Mouse (Mus musculus): ENCODE measurements around the gene Zfp791. TPM values are rescaled to one million over a fixed set of nuclear protein-coding genes. Genes with fewer than 3 reads are reported as not detected.
"Not testable (repeated sequence)": the region's sequence is repeated elsewhere in the genome, so short reads cannot be mapped to it uniquely, and the experiment has no call there.

The Zfp791 gene
- 2.7 and 2.8 TPM in 2 replicates for total RNA-seq (2014; rRNA removed)
- polyA plus RNA-seq (2012; rRNA removed), result 0.38 and 0.49 TPM in 2 replicates

DNA sequence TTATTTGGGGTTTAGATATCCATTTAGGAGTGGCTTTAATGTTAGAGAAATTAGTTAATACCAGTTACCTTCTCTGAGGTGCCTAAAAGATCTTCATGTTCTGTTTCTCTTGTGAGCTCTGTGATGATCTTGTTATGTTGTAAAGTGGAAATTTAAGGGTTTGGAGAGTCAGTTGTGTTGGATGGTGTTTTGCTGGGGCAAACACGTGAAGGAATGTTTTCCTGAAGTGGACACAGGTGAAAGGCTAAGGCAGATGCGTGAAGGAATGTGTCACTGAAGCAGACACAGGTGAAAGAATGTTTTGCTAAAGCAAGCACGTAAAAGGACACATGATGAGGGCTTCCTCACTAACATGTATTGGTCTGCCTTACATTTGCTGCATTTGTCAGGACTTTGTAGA, at the start of gene Zfp791:
Zfp791 (minus strand) TSS at position 101 of the 400 bp plus-strand sequence.
- no peaks in the 10 kb centered on the region for H3K36me3 ChIP-seq (ENCODE audit: control insufficient read depth, insufficient read depth, low read length)
- H3K9ac ChIP-seq (ENCODE audit: low read depth, low read length), result no peak within 1 kb of the TSS
- no peak within 1 kb of the TSS for H3K27ac ChIP-seq (replicated peaks; ENCODE audit: insufficient read depth, low read depth, low read length)
- TF ChIP-seq POLR2A (IDR thresholded peaks at IDR 0.05; ENCODE audit: extremely low read depth, insufficient read depth, low read length), result no peak
- no peak for TF ChIP-seq CTCF (IDR thresholded peaks at IDR 0.05; ENCODE audit: low read depth, low read length)
- no peak for DNase-seq (ENCODE audit: extremely low read depth, low read depth, low spot score)
- WGBS, result 90% methylated on average over 3 of the region's 3 CpGs
- no peak within 1 kb of the TSS for H3K4me3 ChIP-seq (ENCODE audit: insufficient read depth, low read depth, low read length)
- H3K27me3 ChIP-seq (ENCODE audit: control insufficient read depth, insufficient read depth, low read length), result no peaks in the 10 kb centered on the region
- H3K79me2 ChIP-seq (ENCODE audit: control insufficient read depth, insufficient read depth, low read length), result peaks cover 3% of the 10 kb centered on the region; the same call in 1 of the 2 replicates
- H3K4me1 ChIP-seq (ENCODE audit: control insufficient read depth, insufficient read depth, low read length), result no peaks in the 10 kb centered on the region; the same call in 1 of the 2 replicates

- no peak overlapping the region for H3K27ac ChIP-seq (replicated peaks; ENCODE audit: insufficient read depth, low read depth, low read length)
- WGBS, result 9% methylated on average over 14 of the region's 14 CpGs
- TF ChIP-seq CTCF (IDR thresholded peaks at IDR 0.05; ENCODE audit: low read depth, low read length) (peak; percentile 66), POLR2A (IDR thresholded peaks at IDR 0.05; ENCODE audit: extremely low read depth, insufficient read depth, low read length) (no peak)
- no peaks in the 10 kb centered on the region for H3K36me3 ChIP-seq (ENCODE audit: control insufficient read depth, insufficient read depth, low read length)
- no peak overlapping the region for H3K4me3 ChIP-seq (ENCODE audit: insufficient read depth, low read depth, low read length)
- no peaks in the 10 kb centered on the region for H3K79me2 ChIP-seq (ENCODE audit: control insufficient read depth, insufficient read depth, low read length)
- no peaks in the 10 kb centered on the region for H3K27me3 ChIP-seq (ENCODE audit: control insufficient read depth, insufficient read depth, low read length)
- no peak overlapping the region for H3K9ac ChIP-seq (ENCODE audit: low read depth, low read length)
- peak; percentile 28 for DNase-seq (ENCODE audit: extremely low read depth, low read depth, low spot score)
- H3K4me1 ChIP-seq (ENCODE audit: control insufficient read depth, insufficient read depth, low read length), result no peaks in the 10 kb centered on the region
These were observed 48.4 kb upstream of the Zfp791 start for GRCm38 (mm10) chr8:85171291-85171690.

GRCm38 (mm10) chr8:85151624-85152023, 28.7 kb upstream of the Zfp791 start, which contains the start of gene Cks1brt:
Cks1brt (plus strand) TSS chr8:85151924.
- 89% methylated on average over 3 of the region's 3 CpGs for WGBS
- Histone ChIP-seq H3K27ac (replicated peaks; ENCODE audit: insufficient read depth, low read depth, low read length) (no peak within 1 kb of the TSS), H3K4me1 (ENCODE audit: control insufficient read depth, insufficient read depth, low read length) (no peaks in the 10 kb centered on the region), H3K27me3 (ENCODE audit: control insufficient read depth, insufficient read depth, low read length) (no peaks in the 10 kb centered on the region), H3K4me3 (ENCODE audit: insufficient read depth, low read depth, low read length) (no peak within 1 kb of the TSS), H3K36me3 (ENCODE audit: control insufficient read depth, insufficient read depth, low read length) (no peaks in the 10 kb centered on the region), H3K9ac (ENCODE audit: low read depth, low read length) (no peak within 1 kb of the TSS), H3K79me2 (ENCODE audit: control insufficient read depth, insufficient read depth, low read length) (no peaks in the 10 kb centered on the region)
- TF ChIP-seq CTCF (IDR thresholded peaks at IDR 0.05; ENCODE audit: low read depth, low read length), result no peak
- TF ChIP-seq POLR2A (IDR thresholded peaks at IDR 0.05; ENCODE audit: extremely low read depth, insufficient read depth, low read length), result no peak
- DNase-seq (ENCODE audit: extremely low read depth, low read depth, low spot score), result no peak

GRCm38 (mm10) chr8:85142516-85142915, 19.6 kb upstream of the Zfp791 start:
- WGBS, result 92% methylated on average over 4 of the region's 4 CpGs
- Histone ChIP-seq H3K79me2 (ENCODE audit: control insufficient read depth, insufficient read depth, low read length) (no peaks in the 10 kb centered on the region), H3K4me3 (ENCODE audit: insufficient read depth, low read depth, low read length) (no peak overlapping the region), H3K27ac (replicated peaks; ENCODE audit: insufficient read depth, low read depth, low read length) (no peak overlapping the region), H3K9ac (ENCODE audit: low read depth, low read length) (no peak overlapping the region), H3K27me3 (ENCODE audit: control insufficient read depth, insufficient read depth, low read length) (no peaks in the 10 kb centered on the region), H3K4me1 (ENCODE audit: control insufficient read depth, insufficient read depth, low read length) (peaks cover 2% of the 10 kb centered on the region; the same call in 1 of the 2 replicates), H3K36me3 (ENCODE audit: control insufficient read depth, insufficient read depth, low read length) (no peaks in the 10 kb centered on the region)
- DNase-seq (ENCODE audit: extremely low read depth, low read depth, low spot score), result peak; percentile 54
- no peak for TF ChIP-seq POLR2A (IDR thresholded peaks at IDR 0.05; ENCODE audit: extremely low read depth, insufficient read depth, low read length)
- no peak for TF ChIP-seq CTCF (IDR thresholded peaks at IDR 0.05; ENCODE audit: low read depth, low read length)

GRCm38 (mm10) chr8:85135690-85136089, 12.8 kb upstream of the Zfp791 start:
- not testable (repeated sequence) for H3K36me3 ChIP-seq (ENCODE audit: control insufficient read depth, insufficient read depth, low read length); H3K27ac ChIP-seq (replicated peaks; ENCODE audit: insufficient read depth, low read depth, low read length); H3K27me3 ChIP-seq (ENCODE audit: control insufficient read depth, insufficient read depth, low read length); H3K4me1 ChIP-seq (ENCODE audit: control insufficient read depth, insufficient read depth, low read length); H3K4me3 ChIP-seq (ENCODE audit: insufficient read depth, low read depth, low read length); H3K79me2 ChIP-seq (ENCODE audit: control insufficient read depth, insufficient read depth, low read length); DNase-seq (ENCODE audit: extremely low read depth, low read depth, low spot score); H3K9ac ChIP-seq (ENCODE audit: low read depth, low read length)
- 95% methylated on average over 2 of the region's 2 CpGs for WGBS

- Histone ChIP-seq H3K36me3 (ENCODE audit: control insufficient read depth, insufficient read depth, low read length) (no peaks in the 10 kb centered on the region), H3K27me3 (ENCODE audit: control insufficient read depth, insufficient read depth, low read length) (no peaks in the 10 kb centered on the region), H3K4me1 (ENCODE audit: control insufficient read depth, insufficient read depth, low read length) (peaks cover 4% of the 10 kb centered on the region; the same call in 1 of the 2 replicates), H3K9ac (ENCODE audit: low read depth, low read length) (no peak overlapping the region), H3K4me3 (ENCODE audit: insufficient read depth, low read depth, low read length) (no peak overlapping the region), H3K27ac (replicated peaks; ENCODE audit: insufficient read depth, low read depth, low read length) (no peak overlapping the region), H3K79me2 (ENCODE audit: control insufficient read depth, insufficient read depth, low read length) (no peaks in the 10 kb centered on the region)
- DNase-seq (ENCODE audit: extremely low read depth, low read depth, low spot score), result peak; percentile 8
- TF ChIP-seq POLR2A (IDR thresholded peaks at IDR 0.05; ENCODE audit: extremely low read depth, insufficient read depth, low read length), result no peak
- 44% methylated on average over 1 of the region's 1 CpGs for WGBS
These were observed 9.4 kb upstream of the Zfp791 start for GRCm38 (mm10) chr8:85132335-85132734.

All from liver, adult 2 months (tissue).